ENCODE assay signal across 8 mouse cellular contexts in the genomic region with DNA sequence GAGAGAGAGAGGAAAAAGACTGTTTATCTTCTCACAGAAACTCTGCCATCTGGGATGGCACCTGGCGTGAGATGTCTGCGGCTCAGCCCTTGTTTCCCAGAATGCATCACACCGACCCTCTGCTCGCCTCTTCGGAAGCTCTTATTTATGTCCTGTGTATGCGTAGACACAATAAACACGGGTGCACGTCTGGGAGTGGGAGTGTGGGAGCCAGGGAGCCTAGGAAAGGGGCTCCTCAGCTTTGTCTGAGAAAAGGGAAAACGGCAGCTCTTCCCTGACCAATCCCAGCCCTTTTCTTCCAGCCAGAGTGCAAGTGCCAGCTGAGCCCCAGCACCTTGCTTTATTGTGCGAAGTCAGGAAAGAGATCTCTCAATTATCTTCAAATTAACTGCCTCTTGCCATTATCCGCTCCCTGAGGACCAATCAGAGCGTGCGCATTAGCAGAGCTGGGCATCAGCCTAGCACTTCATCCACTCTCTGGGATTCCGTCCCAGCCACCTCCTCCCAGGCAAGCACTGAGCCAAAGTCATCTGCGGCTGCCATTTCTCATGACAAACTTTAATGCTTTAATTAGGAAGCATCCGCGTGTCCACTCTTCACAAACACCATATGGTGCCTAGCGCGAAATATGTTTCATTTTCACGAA.
DNase-seq lines count a peak whose midpoint lies in the region; ATAC-seq and TF ChIP-seq lines count a peak whose summit lies in the region.

No protein-coding gene starts in this region.

- no peaks in the 10 kb centered on the region for H3K9me3 ChIP-seq in lung, embryonic 14.5 days (ENCODE audit: low read depth, low read length)
- no peaks in the 10 kb centered on the region for H3K9me3 ChIP-seq in embryonic facial prominence, embryonic 12.5 days
- H3K9me3 ChIP-seq in heart, postnatal 0 days (replicated peaks; ENCODE audit: control insufficient read depth, low read length), result no peaks in the 10 kb centered on the region
- no peaks in the 10 kb centered on the region for H3K9me3 ChIP-seq in neural tube, embryonic 14.5 days (ENCODE audit: control insufficient read depth, low read length)

- no peak overlapping the region for H3K9ac ChIP-seq in lung, embryonic 14.5 days
- no peak overlapping the region for H3K9ac ChIP-seq in embryonic facial prominence, embryonic 12.5 days
- no peak overlapping the region for H3K9ac ChIP-seq in heart, postnatal 0 days (replicated peaks; ENCODE audit: low read depth, low read length)
- H3K9ac ChIP-seq in neural tube, embryonic 14.5 days (replicated peaks; ENCODE audit: low read depth, low read length), result 0 out of 2 replicates have a peak overlapping the region, but pooled peaks have one; percentile 26

- WGBS in lung, embryonic 14.5 days, result 30% methylated on average over 20 of the region's 20 CpGs
- WGBS in embryonic facial prominence, embryonic 12.5 days, result 56% methylated on average over 20 of the region's 20 CpGs
- 60% methylated on average over 20 of the region's 20 CpGs for WGBS in heart, postnatal 0 days
- 15% methylated on average over 20 of the region's 20 CpGs for WGBS in neural tube, embryonic 14.5 days

- ATAC-seq in lung, embryonic 14.5 days (ENCODE audit: insufficient read depth), result peak; percentile 86
- peak; percentile 57; the same call in 1 of the 2 replicates for ATAC-seq in embryonic facial prominence, embryonic 12.5 days (ENCODE audit: insufficient number of reproducible peaks, insufficient read depth, low FRiP score, low TSS enrichment)
- no peak for ATAC-seq in heart, postnatal 0 days (ENCODE audit: insufficient read depth, low read depth)
- ATAC-seq in neural tube, embryonic 14.5 days (ENCODE audit: low read depth), result peak; percentile 89
- no peak for ATAC-seq in activated CD4-positive, CD25-positive, alpha-beta regulatory T cell, adult 4 months

- H3K4me2 ChIP-seq in lung, embryonic 14.5 days, result peak overlapping the region; percentile 52
- H3K4me2 ChIP-seq in embryonic facial prominence, embryonic 12.5 days (replicated peaks), result peak overlapping the region; percentile 27; the same call in 1 of the 2 replicates
- peak overlapping the region; percentile 45 for H3K4me2 ChIP-seq in heart, postnatal 0 days (ENCODE audit: low read depth, low read length)
- peak overlapping the region; percentile 55 for H3K4me2 ChIP-seq in neural tube, embryonic 14.5 days (ENCODE audit: low read depth, low read length)

- H3K36me3 ChIP-seq in lung, embryonic 14.5 days (ENCODE audit: insufficient read depth), result no peaks in the 10 kb centered on the region
- no peaks in the 10 kb centered on the region for H3K36me3 ChIP-seq in embryonic facial prominence, embryonic 12.5 days
- H3K36me3 ChIP-seq in heart, postnatal 0 days (replicated peaks; ENCODE audit: control insufficient read depth, insufficient read depth, low read length), result no peaks in the 10 kb centered on the region
- H3K36me3 ChIP-seq in neural tube, embryonic 14.5 days (ENCODE audit: control insufficient read depth, insufficient read depth, low read length), result no peaks in the 10 kb centered on the region

- peaks cover 27% of the 10 kb centered on the region for H3K4me1 ChIP-seq in lung, embryonic 14.5 days (ENCODE audit: insufficient read depth)
- peaks cover 18% of the 10 kb centered on the region; the same call in 1 of the 2 replicates for H3K4me1 ChIP-seq in embryonic facial prominence, embryonic 12.5 days
- no peaks in the 10 kb centered on the region for H3K4me1 ChIP-seq in heart, postnatal 0 days (ENCODE audit: control insufficient read depth, insufficient read depth)
- peaks cover 17% of the 10 kb centered on the region for H3K4me1 ChIP-seq in neural tube, embryonic 14.5 days (ENCODE audit: control insufficient read depth, insufficient read depth, low read length)

- peak; percentile 76 for DNase-seq in lung, embryonic 14.5 days
- DNase-seq in lung, adult 18-20 months, result no peak
- DNase-seq in heart, postnatal 0 days (ENCODE audit: low spot score), result no peak
- DNase-seq in left cerebral cortex, postnatal 36 days (ENCODE audit: low spot score in 2 of 2), result peak; percentile 57 to 61
- DNase-seq in urinary bladder, adult 2 months (ENCODE audit: low spot score), result no peak

- 0 out of 2 replicates have a peak, but pooled peaks cover 3% of the 10 kb centered on the region for H3K27me3 ChIP-seq in lung, embryonic 14.5 days (ENCODE audit: insufficient read depth, low read length)
- H3K27me3 ChIP-seq in embryonic facial prominence, embryonic 12.5 days, result 0 out of 2 replicates have a peak, but pooled peaks cover 8% of the 10 kb centered on the region
- no peaks in the 10 kb centered on the region for H3K27me3 ChIP-seq in heart, postnatal 0 days (ENCODE audit: control insufficient read depth, insufficient read depth, low read length)
- no peaks in the 10 kb centered on the region for H3K27me3 ChIP-seq in neural tube, embryonic 14.5 days (ENCODE audit: control insufficient read depth, insufficient read depth, low read length)

- intact Hi-C loops in left cerebral cortex, postnatal 36 days (cut with DNase I), result loop anchor here (5.0 to 10.0 kb wide), 2 partner anchors 189 to 277 kb away; no protein-coding TSS in a partner anchor

- TF ChIP-seq EP300 in heart, postnatal 0 days (IDR thresholded peaks at IDR 0.05; ENCODE audit: low read depth), result no peak

- H3K27ac ChIP-seq in lung, embryonic 14.5 days (ENCODE audit: low read depth), result no peak overlapping the region
- no peak overlapping the region for H3K27ac ChIP-seq in embryonic facial prominence, embryonic 12.5 days
- no peak overlapping the region for H3K27ac ChIP-seq in heart, postnatal 0 days (ENCODE audit: low read depth)
- H3K27ac ChIP-seq in neural tube, embryonic 14.5 days (ENCODE audit: low read depth, low read length), result peak overlapping the region; percentile 83

- H3K4me3 ChIP-seq in lung, embryonic 14.5 days (ENCODE audit: low read depth, low read length), result peak overlapping the region; percentile 5; the same call in 1 of the 2 replicates
- H3K4me3 ChIP-seq in embryonic facial prominence, embryonic 12.5 days, result no peak overlapping the region
- H3K4me3 ChIP-seq in heart, postnatal 0 days (ENCODE audit: low read depth, low read length), result no peak overlapping the region
- H3K4me3 ChIP-seq in neural tube, embryonic 14.5 days (ENCODE audit: low read depth, low read length), result peak overlapping the region; percentile 19

- no peak for TF ChIP-seq CTCF in lung, embryonic 14.5 days (IDR thresholded peaks at IDR 0.05; ENCODE audit: low read depth)
- no peak for TF ChIP-seq CTCF in heart, postnatal 0 days (IDR thresholded peaks at IDR 0.05; ENCODE audit: low read depth)

Comparison
In these comparisons a context has a peak if more than half of its experiments do, and no peak if none do; other contexts are left out.
1. DNase-seq: peak in lung, embryonic 14.5 days (single experiment) and left cerebral cortex, postnatal 36 days (2 of 2); none in lung, adult 18-20 months (0 of 2), heart, postnatal 0 days (single experiment) and urinary bladder, adult 2 months (single experiment).
2. ATAC-seq: peak in lung, embryonic 14.5 days (single experiment), embryonic facial prominence, embryonic 12.5 days (single experiment) and neural tube, embryonic 14.5 days (single experiment); none in heart, postnatal 0 days (single experiment) and activated CD4-positive, CD25-positive, alpha-beta regulatory T cell, adult 4 months (single experiment).
3. H3K4me3 ChIP-seq: peak in lung, embryonic 14.5 days (single experiment) and neural tube, embryonic 14.5 days (single experiment); none in embryonic facial prominence, embryonic 12.5 days (single experiment) and heart, postnatal 0 days (single experiment).
4. Peak in every context shown above with its lines, with median percentiles within 50 percentile points of each other: H3K4me2 ChIP-seq.